Mouse (Mus musculus) cortical plate, adult 2 months (tissue): ENCODE data around the gene Tbrg4. TPM values are rescaled to one million over a fixed set of nuclear protein-coding genes. Genes with fewer than 3 reads are reported as not detected.

ENCODE experiments used
- H3K27ac ChIP-seq: fragments of 200-500 bp; 2 replicates; pipeline ENCODE4 v1.5.1; 2012; ENCODE audit warnings: low read length, control low read depth, inconsistent platforms; ENCODE audit not compliant: insufficient read depth
- H3K4me1 ChIP-seq: fragments of 200-500 bp; 2 replicates; pipeline ENCODE4 v1.6.1; 2011; ENCODE audit warnings: low read length; ENCODE audit not compliant: control insufficient read depth, insufficient read depth
- H3K4me3 ChIP-seq: fragments of 200-500 bp; 2 replicates; pipeline ENCODE4 v1.5.1; 2011; ENCODE audit warnings: mild to moderate bottlenecking, low read length, control low read depth; ENCODE audit not compliant: insufficient read depth
- CTCF ChIP-seq: fragments of 200-500 bp; IDR thresholded peaks from 2 replicates; pipeline ENCODE4 v1.5.1; 2011; ENCODE audit warnings: mild to moderate bottlenecking, control low read depth, low read length; ENCODE audit not compliant: insufficient read depth; ENCODE audit errors: extremely low read depth
- POLR2A ChIP-seq: fragments of 200-500 bp; IDR thresholded peaks from 2 replicates; pipeline ENCODE4 v1.6.1; 2011; ENCODE audit warnings: mild to moderate bottlenecking, low read length, control low read depth; ENCODE audit not compliant: insufficient read depth; ENCODE audit errors: extremely low read depth
- polyA plus RNA-seq: library from polyadenylated mRNA; depleted of rRNA; stranded (reverse); fragments of >200 nt; gene quantifications from 2 replicates; pipeline ENCODE4 v1.2.3, GENCODE M21; 2012; rRNA removed

Gene Tbrg4
- polyA plus RNA-seq: 57.5 and 60.2 TPM in 2 replicates

DNA sequence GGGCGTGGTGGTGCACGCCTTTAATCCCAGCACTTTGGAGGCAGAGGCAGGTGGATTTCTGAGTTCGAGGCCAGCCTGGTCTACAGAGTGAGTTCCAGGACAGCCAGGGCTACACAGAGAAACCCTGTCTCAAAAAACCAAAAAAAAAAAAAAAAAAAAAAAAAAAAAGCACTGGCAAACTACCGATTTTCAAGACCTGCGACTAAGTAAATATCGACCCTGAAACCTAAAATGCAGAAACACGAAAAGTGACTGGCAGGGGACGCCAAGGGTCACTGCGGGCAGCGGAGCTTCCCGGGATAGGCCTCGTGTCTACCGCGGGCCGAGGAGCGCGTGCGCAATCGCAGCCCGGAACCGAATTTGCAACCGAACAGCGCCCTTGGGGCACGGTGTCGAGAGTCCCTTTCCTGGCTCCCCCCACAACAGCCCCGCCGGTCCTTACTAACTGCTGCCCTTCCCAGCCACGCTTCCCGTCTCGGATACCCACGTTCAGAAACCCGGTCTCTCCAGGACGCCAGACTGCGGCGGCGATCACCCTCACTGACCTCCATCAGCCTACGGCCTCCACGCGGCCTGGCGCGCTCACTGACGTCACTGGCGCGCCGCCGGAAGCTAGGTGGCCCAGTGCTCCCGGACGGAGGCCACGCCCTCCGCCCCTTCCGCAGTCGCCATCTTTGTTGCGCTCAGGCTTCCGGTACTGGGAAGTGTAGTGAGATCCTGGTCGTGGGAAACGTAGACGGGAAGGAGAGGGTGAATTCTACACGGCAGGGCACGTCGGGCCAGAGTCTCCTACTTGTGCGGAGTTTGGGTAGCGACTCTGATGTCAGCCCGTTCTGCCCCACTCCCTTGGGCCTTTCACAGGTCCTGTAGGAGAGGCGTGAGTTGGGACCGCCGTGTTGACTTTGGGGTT lies at the start of gene Tbrg4:
Tbrg4 (minus strand) TSS at position 590 of the 910 bp plus-strand sequence.
- Histone ChIP-seq H3K4me3 (peak within 1 kb of the TSS; percentile 72), H3K27ac (peak within 1 kb of the TSS; percentile 69), H3K4me1 (peaks cover 2% of the 10 kb centered on the region; the same call in 1 of the 2 replicates)
- TF ChIP-seq POLR2A (peak; percentile 83), CTCF (no peak)

DNA sequence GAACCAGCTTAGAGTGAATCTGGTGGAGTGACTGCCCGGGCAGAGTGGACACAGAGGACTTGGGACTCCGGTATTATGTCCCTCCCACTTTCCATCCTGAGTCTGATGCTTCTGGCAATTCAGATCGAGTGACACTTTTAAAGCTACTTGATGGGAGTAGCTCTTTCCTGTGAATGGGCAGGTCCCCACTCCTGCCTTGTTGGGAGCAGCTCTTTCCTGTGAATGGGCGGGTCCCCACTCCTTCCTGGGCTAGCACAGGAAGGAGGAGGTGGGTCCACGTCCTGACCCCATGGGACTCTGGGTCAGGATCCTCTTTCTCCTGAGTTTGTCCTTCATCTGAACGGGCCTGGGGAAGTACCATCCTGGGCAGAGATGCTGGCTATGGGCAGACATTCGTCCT lies 49.5 kb upstream of the Tbrg4 start:
- H3K27ac ChIP-seq: no peak overlapping the region
- no peak overlapping the region for H3K4me3 ChIP-seq
- TF ChIP-seq POLR2A (no peak), CTCF (no peak)
- H3K4me1 ChIP-seq: no peaks in the 10 kb centered on the region

- H3K4me1 ChIP-seq: no peaks in the 10 kb centered on the region
- H3K4me3 ChIP-seq: no peak overlapping the region
- TF ChIP-seq POLR2A (no peak), CTCF (no peak)
- no peak overlapping the region for H3K27ac ChIP-seq
Observed at GRCm38 (mm10) chr11:6674701-6675100, 48.8 kb upstream of the Tbrg4 start.

DNA sequence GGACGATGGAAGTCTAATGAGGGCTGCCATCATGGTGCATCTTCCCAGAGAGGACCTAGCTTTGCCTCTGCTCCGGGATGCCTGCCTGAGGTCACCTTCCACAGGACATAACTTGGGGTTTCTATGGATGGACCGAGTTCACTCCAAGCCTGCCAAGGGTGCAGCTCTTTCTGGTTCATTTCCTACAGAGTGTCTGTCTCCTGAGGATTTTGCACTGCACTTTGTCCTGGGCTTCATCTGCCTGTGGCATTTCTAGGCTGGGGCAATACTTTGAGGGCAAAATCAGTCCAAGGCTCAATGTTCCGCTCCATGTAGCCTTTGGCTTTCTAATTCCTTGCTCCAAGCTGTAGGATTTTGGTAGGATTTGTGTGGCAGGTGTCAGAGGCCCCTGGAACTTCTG lies 45.0 kb upstream of the Tbrg4 start:
- TF ChIP-seq POLR2A (no peak), CTCF (no peak)
- no peaks in the 10 kb centered on the region for H3K4me1 ChIP-seq
- no peak overlapping the region for H3K27ac ChIP-seq
- no peak overlapping the region for H3K4me3 ChIP-seq

DNA sequence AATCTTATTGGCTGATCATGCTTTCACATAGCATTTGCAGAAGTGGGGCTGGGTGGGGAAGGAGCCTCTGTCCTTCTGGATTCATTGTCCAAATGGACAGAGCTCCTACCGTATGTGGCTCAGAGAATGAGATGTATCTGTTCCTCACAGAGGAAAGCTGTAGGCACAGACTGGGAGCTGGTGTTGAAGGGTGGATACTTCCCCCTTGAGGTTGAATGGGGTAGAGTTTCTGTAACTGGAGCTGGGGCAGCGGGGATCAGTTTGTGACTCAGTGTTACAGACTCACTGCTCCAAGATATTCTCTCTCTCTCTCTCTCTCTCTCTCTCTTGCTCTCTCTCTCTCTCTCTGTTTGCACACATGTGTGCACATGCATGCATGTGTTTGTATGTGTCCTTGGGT lies 44.2 kb upstream of the Tbrg4 start:
- H3K4me3 ChIP-seq: no peak overlapping the region
- no peak overlapping the region for H3K27ac ChIP-seq
- TF ChIP-seq POLR2A (no peak), CTCF (no peak)
- H3K4me1 ChIP-seq: no peaks in the 10 kb centered on the region

GRCm38 (mm10) chr11:6669041-6669440 lies 43.2 kb upstream of the Tbrg4 start:
- H3K4me3 ChIP-seq: no peak overlapping the region
- no peak overlapping the region for H3K27ac ChIP-seq
- H3K4me1 ChIP-seq: no peaks in the 10 kb centered on the region
- no peak for TF ChIP-seq CTCF
- TF ChIP-seq POLR2A: no peak

DNA sequence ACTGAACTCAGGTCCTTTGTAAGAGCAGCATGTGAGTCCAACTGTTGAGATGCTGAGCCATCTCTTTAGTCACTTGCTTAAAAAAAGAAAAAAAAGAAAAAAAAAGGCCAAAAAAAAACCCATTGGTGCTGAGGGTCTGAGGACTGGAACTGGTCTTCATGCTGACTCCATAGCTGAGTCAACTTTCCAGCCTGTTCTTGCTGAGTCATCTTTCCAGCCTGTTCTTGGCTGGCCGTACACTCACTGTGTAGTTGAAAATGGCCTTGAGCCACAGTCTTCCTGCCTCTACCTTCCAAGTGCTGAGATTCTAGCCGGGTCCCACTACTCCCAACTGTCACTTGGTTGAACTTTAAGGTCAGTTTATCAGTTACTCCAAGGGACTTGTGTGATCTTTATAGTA lies 40.8 kb upstream of the Tbrg4 start:
- no peaks in the 10 kb centered on the region for H3K4me1 ChIP-seq
- TF ChIP-seq CTCF: no peak
- no peak for TF ChIP-seq POLR2A
- no peak overlapping the region for H3K4me3 ChIP-seq
- H3K27ac ChIP-seq: no peak overlapping the region

DNA sequence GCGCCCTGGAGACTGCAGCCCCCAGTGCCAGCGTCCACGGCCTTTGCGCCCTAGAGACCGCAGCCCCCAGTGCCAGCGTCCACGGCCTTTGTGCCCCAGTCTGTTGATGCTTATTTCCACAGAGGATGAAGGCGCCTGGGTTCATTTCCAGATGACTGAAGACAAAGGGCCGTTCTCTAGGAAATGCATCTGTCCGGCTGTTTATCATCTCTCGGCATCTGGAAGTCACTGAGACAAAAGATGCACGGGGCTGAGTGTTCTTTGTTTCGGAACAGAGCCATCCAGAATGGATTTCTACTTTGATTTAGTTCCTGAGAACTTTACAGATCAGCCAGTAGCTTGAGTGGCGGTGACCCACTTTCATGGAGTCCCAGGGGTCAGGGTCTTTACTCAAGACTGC lies 35.3 kb upstream of the Tbrg4 start:
- Histone ChIP-seq H3K27ac (no peak overlapping the region), H3K4me3 (no peak overlapping the region), H3K4me1 (no peaks in the 10 kb centered on the region; the same call in 1 of the 2 replicates)
- TF ChIP-seq CTCF: no peak
- TF ChIP-seq POLR2A: no peak

- no peak for TF ChIP-seq POLR2A
- H3K27ac ChIP-seq: no peak within 1 kb of the TSS
- H3K4me3 ChIP-seq: peak within 1 kb of the TSS; percentile 46
- H3K4me1 ChIP-seq: no peaks in the 10 kb centered on the region; the same call in 1 of the 2 replicates
Observed at GRCm38 (mm10) chr11:6658271-6658670, 32.4 kb upstream of the Tbrg4 start, which contains the start of gene Ramp3. TSS of gene Ramp3 (plus strand) at chr11:6658521.

DNA sequence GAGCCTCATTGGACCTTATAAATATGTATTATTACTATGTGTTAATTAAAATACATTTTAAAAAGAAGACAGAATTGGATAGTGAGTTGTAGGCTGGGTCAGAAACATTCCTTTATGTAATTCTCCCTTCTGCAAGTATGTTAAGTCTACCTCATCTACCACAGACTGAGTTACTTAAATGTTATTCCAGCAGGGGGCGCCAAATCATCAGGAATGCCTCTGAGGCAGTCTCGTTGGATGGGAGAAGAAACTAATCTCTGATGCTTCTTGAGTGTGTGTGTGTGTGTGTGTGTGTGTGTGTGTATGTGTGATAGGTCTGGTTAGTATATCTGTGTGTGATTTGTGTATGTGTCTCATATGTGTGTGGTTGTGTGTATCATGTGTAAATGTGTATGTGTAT lies 29.0 kb upstream of the Tbrg4 start:
- TF ChIP-seq POLR2A (no peak), CTCF (peak; percentile 96)
- Histone ChIP-seq H3K4me1 (no peaks in the 10 kb centered on the region; the same call in 1 of the 2 replicates), H3K4me3 (no peak overlapping the region), H3K27ac (no peak overlapping the region)
